Mouse (Mus musculus) liver, embryonic 14.5 days (tissue): ENCODE measurements around the gene Nhlrc4.

Source experiments
- CTCF ChIP-seq: IDR thresholded peaks from 2 replicates; pipeline ENCODE4 v1.5.1; 2016; ENCODE audit warnings: antibody characterized with exemption, low read depth, control low read depth
- EP300 ChIP-seq: IDR thresholded peaks from 2 replicates; pipeline ENCODE4 v1.6.1; 2016; ENCODE audit warnings: antibody characterized with exemption, low read depth

GRCm38 (mm10) chr17:25942597-25943151 is 2.1 kb downstream of the Nhlrc4 start:
- TF ChIP-seq CTCF (no peak), EP300 (peak; percentile 98)
